In genomic region chr15:52236220-52236619, GRCm38 (mm10) we compare ENCODE assay signal across 26 mouse cellular contexts.
DNase-seq lines count a peak whose midpoint lies in the region; ATAC-seq and TF ChIP-seq lines count a peak whose summit lies in the region.
"Had no signal": no experiment of that assay in that cellular context is flagged by ENCODE, and none has a peak within 500 bp of the region (broad histone marks: within the 10 kb centered on the region; RNA-seq: fewer than 3 reads in every experiment).

No protein-coding gene starts in this region.

- peak overlapping the region; percentile 78 for H3K4me3 ChIP-seq in megakaryocyte, embryonic 14.5 days (replicated peaks)
- H3K4me3 ChIP-seq in lung, postnatal 0 days (ENCODE audit: low read depth, low read length) = no peak overlapping the region
- no peak overlapping the region for H3K4me3 ChIP-seq in hindbrain, embryonic 11.5 days (ENCODE audit: low read depth, low read length)
- H3K4me3 ChIP-seq in heart, adult 2 months = no peak overlapping the region
- H3K4me3 ChIP-seq: heart, embryonic 12.5 days; hindbrain, embryonic 15.5 days; intestine, embryonic 15.5 days; limb, embryonic 15.5 days had no signal

- H3K27ac ChIP-seq in lung, postnatal 0 days (ENCODE audit: low read length) = no peak overlapping the region
- H3K27ac ChIP-seq in hindbrain, embryonic 11.5 days (ENCODE audit: low read depth, low read length) = no peak overlapping the region
- H3K27ac ChIP-seq in heart, adult 2 months = no peak overlapping the region
- H3K27ac ChIP-seq: hindbrain, embryonic 15.5 days; intestine, embryonic 15.5 days; limb, embryonic 15.5 days; liver, embryonic 14.5 days; macrophage had no signal

- peaks cover 11% of the 10 kb centered on the region for H3K4me1 ChIP-seq in megakaryocyte, embryonic 14.5 days
- no peaks in the 10 kb centered on the region for H3K4me1 ChIP-seq in lung, postnatal 0 days (ENCODE audit: insufficient read depth, low read depth, low read length)
- H3K4me1 ChIP-seq in hindbrain, embryonic 11.5 days (replicated peaks; ENCODE audit: control insufficient read depth, insufficient read depth, low read length) = no peaks in the 10 kb centered on the region
- H3K4me1 ChIP-seq in heart, adult 2 months (ENCODE audit: control insufficient read depth, insufficient read depth, low read length) = no peaks in the 10 kb centered on the region
- H3K4me1 ChIP-seq: heart, embryonic 12.5 days; hindbrain, embryonic 15.5 days; intestine, embryonic 15.5 days; limb, embryonic 15.5 days had no signal

- peak; percentile 25 for DNase-seq in lung, postnatal 0 days (ENCODE audit: low spot score)
- DNase-seq in hindbrain, embryonic 11.5 days (ENCODE audit: low spot score) = no peak
- no peak for DNase-seq in adrenal gland, postnatal 36 days
- no peak for DNase-seq in heart, adult 2 months
- DNase-seq: adrenal gland, adult 8-10 months; cerebellum, adult 2 months; forebrain, postnatal 0 days; gastrocnemius, postnatal 14 days; heart, adult 11 months; heart, postnatal 14 days; kidney, postnatal 36 days; layer of hippocampus, adult 9-11 months; left cerebral cortex, postnatal 4 days; thymus, adult 18-20 months; thymus, postnatal 36 days had no signal

- no peak overlapping the region for H3K9ac ChIP-seq in lung, postnatal 0 days (replicated peaks; ENCODE audit: low read depth)
- no peak overlapping the region for H3K9ac ChIP-seq in hindbrain, embryonic 11.5 days (ENCODE audit: low read depth, low read length)
- no peak overlapping the region for H3K9ac ChIP-seq in heart, adult 2 months (ENCODE audit: low read depth, low read length)
- H3K9ac ChIP-seq: forebrain, postnatal 0 days; heart, embryonic 12.5 days; hindbrain, embryonic 15.5 days; intestine, embryonic 15.5 days; limb, embryonic 15.5 days; liver, embryonic 14.5 days had no signal

- H3K4me2 ChIP-seq in lung, postnatal 0 days (replicated peaks; ENCODE audit: low read depth, low read length) = peak overlapping the region; percentile 33; the same call in 1 of the 2 replicates
- no peak overlapping the region for H3K4me2 ChIP-seq in hindbrain, embryonic 11.5 days (replicated peaks; ENCODE audit: low read depth, low read length)
- H3K4me2 ChIP-seq: heart, embryonic 12.5 days; hindbrain, embryonic 15.5 days; intestine, embryonic 15.5 days; limb, embryonic 15.5 days; midbrain, embryonic 11.5 days had no signal

- no peak for TF ChIP-seq POLR2A in heart, adult 2 months (IDR thresholded peaks at IDR 0.05; ENCODE audit: insufficient read depth, low read depth, low read length)

- no peak for TF ChIP-seq CTCF in lung, postnatal 0 days (IDR thresholded peaks at IDR 0.05)
- TF ChIP-seq CTCF in heart, adult 2 months (IDR thresholded peaks at IDR 0.05) = no peak

- H3K79me2 ChIP-seq in heart, adult 2 months (replicated peaks; ENCODE audit: control insufficient read depth, insufficient read depth, low read length) = no peaks in the 10 kb centered on the region

- H3K9me3 ChIP-seq in megakaryocyte, embryonic 14.5 days = peaks cover 5% of the 10 kb centered on the region; the same call in 1 of the 2 replicates
- no peaks in the 10 kb centered on the region for H3K9me3 ChIP-seq in lung, postnatal 0 days (ENCODE audit: low read length)
- no peaks in the 10 kb centered on the region for H3K9me3 ChIP-seq in hindbrain, embryonic 11.5 days (ENCODE audit: control insufficient read depth, low read length)
- H3K9me3 ChIP-seq: heart, embryonic 12.5 days; hindbrain, embryonic 15.5 days; intestine, embryonic 15.5 days; limb, embryonic 15.5 days had no signal

- TF ChIP-seq EP300 in lung, postnatal 0 days (IDR thresholded peaks at IDR 0.05) = peak; percentile 58
- TF ChIP-seq EP300 in heart, adult 2 months (IDR thresholded peaks at IDR 0.05; ENCODE audit: insufficient read depth, low read depth, low read length) = no peak

- intact Hi-C loops in heart, adult 2 months (cut with DNase I) = no loop called here

- H3K27me3 ChIP-seq in megakaryocyte, embryonic 14.5 days (replicated peaks) = no peaks in the 10 kb centered on the region
- H3K27me3 ChIP-seq in lung, postnatal 0 days (replicated peaks; ENCODE audit: insufficient read depth, low read length) = no peaks in the 10 kb centered on the region
- H3K27me3 ChIP-seq in hindbrain, embryonic 11.5 days (ENCODE audit: control insufficient read depth, insufficient read depth, low read length) = no peaks in the 10 kb centered on the region
- no peaks in the 10 kb centered on the region for H3K27me3 ChIP-seq in heart, adult 2 months (ENCODE audit: control insufficient read depth, insufficient read depth, low read length)
- H3K27me3 ChIP-seq: heart, embryonic 12.5 days; hindbrain, embryonic 15.5 days; intestine, embryonic 15.5 days; limb, embryonic 15.5 days had no signal

- no peak for ATAC-seq in megakaryocyte, adult 5-6 weeks (ENCODE audit: poor library complexity, severe bottlenecking)
- peak; percentile 39 for ATAC-seq in common myeloid progenitor, adult 5-6 weeks (replicated peaks; ENCODE audit: low read depth, poor library complexity, severe bottlenecking)
- peak; percentile 65 for ATAC-seq in lung, postnatal 0 days
- no peak for ATAC-seq in hindbrain, embryonic 11.5 days (ENCODE audit: low FRiP score)
- ATAC-seq: activated CD4-positive, CD25-positive, alpha-beta regulatory T cell, adult 4 months; forebrain, postnatal 0 days; intestine, embryonic 15.5 days had no signal

- WGBS in lung, postnatal 0 days = 26% methylated on average over 8 of the region's 8 CpGs
- WGBS in hindbrain, embryonic 11.5 days = 80% methylated on average over 8 of the region's 8 CpGs
- WGBS in heart, adult 2 months = 24% methylated on average over 8 of the region's 8 CpGs

- no peaks in the 10 kb centered on the region for H3K36me3 ChIP-seq in megakaryocyte, embryonic 14.5 days (replicated peaks; ENCODE audit: low read length)
- H3K36me3 ChIP-seq in lung, postnatal 0 days (ENCODE audit: insufficient read depth, low read length) = no peaks in the 10 kb centered on the region
- H3K36me3 ChIP-seq in hindbrain, embryonic 11.5 days (ENCODE audit: control insufficient read depth, insufficient read depth, low read length) = no peaks in the 10 kb centered on the region
- H3K36me3 ChIP-seq in heart, adult 2 months (ENCODE audit: control insufficient read depth, insufficient read depth, low read length) = no peaks in the 10 kb centered on the region
- H3K36me3 ChIP-seq: heart, embryonic 12.5 days; hindbrain, embryonic 15.5 days; intestine, embryonic 15.5 days; limb, embryonic 15.5 days had no signal

Comparison
In these comparisons a context has a peak if more than half of its experiments do, and no peak if none do; other contexts are left out.
1. ATAC-seq: peak in common myeloid progenitor, adult 5-6 weeks (single experiment) and lung, postnatal 0 days (single experiment); none in megakaryocyte, adult 5-6 weeks (single experiment) and hindbrain, embryonic 11.5 days (single experiment).